Mouse (Mus musculus) cerebellum, adult 2 months (tissue): ENCODE data around the gene Rmi2.

Source experiments
- CTCF ChIP-seq: fragments of 200-500 bp; IDR thresholded peaks from 2 replicates; pipeline ENCODE4 v1.5.1; 2011; ENCODE audit warnings: low read depth, mild to moderate bottlenecking, control low read depth, low read length, moderate library complexity, borderline replicate concordance; ENCODE audit not compliant: insufficient read depth
- POLR2A ChIP-seq: fragments of 200-500 bp; IDR thresholded peaks from 2 replicates; pipeline ENCODE4 v1.6.1; 2011; ENCODE audit warnings: low read length, control low read depth, borderline replicate concordance; ENCODE audit not compliant: insufficient read depth

DNA sequence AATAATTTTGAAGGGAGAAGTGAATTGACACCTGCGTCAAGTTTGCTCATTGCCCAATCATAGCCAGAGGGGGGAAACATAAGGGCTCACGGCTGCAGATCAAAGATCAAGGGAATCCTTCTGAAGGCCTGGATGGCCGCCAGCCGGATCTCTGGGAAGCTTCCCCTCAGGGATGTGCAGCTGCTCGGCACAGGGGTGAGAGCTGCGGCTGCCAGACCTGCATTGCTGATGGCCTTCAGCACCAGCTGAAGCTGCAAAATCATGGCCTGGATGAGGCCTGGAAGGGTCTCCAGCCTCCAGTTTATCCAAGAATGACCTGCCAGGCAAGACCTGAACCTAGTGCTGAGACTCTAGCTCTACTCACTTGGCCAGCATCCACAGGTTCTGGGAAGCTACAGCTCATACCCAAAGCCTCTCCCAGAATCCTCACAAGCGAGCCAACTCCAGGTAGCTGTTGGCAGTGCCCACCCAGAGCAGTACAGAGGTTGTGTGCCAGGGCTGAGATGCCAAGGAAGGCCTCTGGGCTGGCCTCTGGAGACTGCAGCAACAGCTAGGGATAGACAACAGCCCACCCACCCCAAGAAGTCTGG, 90.8 kb downstream of the Rmi2 start:
- TF ChIP-seq CTCF (no peak), POLR2A (no peak)
